Mouse (Mus musculus): Measurements from ENCODE around the gene Gtse1. TPM values are rescaled to one million over a fixed set of nuclear protein-coding genes. Genes with fewer than 3 reads are reported as not detected.

Gtse1 gene
- polyA plus RNA-seq, 2 experiments = 16.7 to 27.2 TPM

GRCm38 (mm10) chr15:85831954-85832590 lies 27.5 kb upstream of the Gtse1 start, which contains the start of gene Ttc38:
TSS of gene Ttc38 (plus strand) at chr15:85832306.
- no peak within 1 kb of the TSS for H3K27ac ChIP-seq (replicated peaks; ENCODE audit: low read depth, low read length)
- H3K4me1 ChIP-seq (ENCODE audit: control insufficient read depth, insufficient read depth, low read length) = peaks cover 8% of the 10 kb centered on the region
- H3K9me3 ChIP-seq (ENCODE audit: control insufficient read depth, low read length) = no peaks in the 10 kb centered on the region
- under 1% methylated on average over 27 of the region's 27 CpGs for WGBS
- peak; percentile 94 for ATAC-seq (ENCODE audit: low FRiP score, low read depth)
- H3K9ac ChIP-seq (ENCODE audit: low read depth, low read length, severe bottlenecking) = peak within 1 kb of the TSS; percentile 52
- no peaks in the 10 kb centered on the region for H3K27me3 ChIP-seq (ENCODE audit: control insufficient read depth, insufficient read depth, low read length)
- DNase-seq (ENCODE audit: low spot score) = peak; percentile 72
- H3K4me2 ChIP-seq (replicated peaks; ENCODE audit: low read depth, low read length, severe bottlenecking) = peak within 1 kb of the TSS; percentile 69
- 0 out of 2 replicates have a peak, but pooled peaks cover 5% of the 10 kb centered on the region for H3K36me3 ChIP-seq (ENCODE audit: control insufficient read depth, insufficient read depth, low read length)
- peak within 1 kb of the TSS; percentile 45 for H3K4me3 ChIP-seq (replicated peaks; ENCODE audit: low read length)
- 0 out of 2 replicates have a peak, but pooled peaks have one; percentile 19 for TF ChIP-seq POLR2A (IDR thresholded peaks at IDR 0.05; ENCODE audit: borderline replicate concordance, extremely low read depth, insufficient read depth, insufficient read length)

GRCm38 (mm10) chr15:85832599-85832998 lies 26.9 kb upstream of the Gtse1 start:
- ATAC-seq (ENCODE audit: low FRiP score, low read depth) (no peak), DNase-seq (ENCODE audit: low spot score) (no peak)
- Histone ChIP-seq H3K27ac (replicated peaks; ENCODE audit: low read depth, low read length) (no peak overlapping the region), H3K9me3 (ENCODE audit: control insufficient read depth, low read length) (no peaks in the 10 kb centered on the region), H3K4me2 (replicated peaks; ENCODE audit: low read depth, low read length, severe bottlenecking) (peak overlapping the region; percentile 69), H3K4me1 (ENCODE audit: control insufficient read depth, insufficient read depth, low read length) (peaks cover 8% of the 10 kb centered on the region), H3K27me3 (ENCODE audit: control insufficient read depth, insufficient read depth, low read length) (no peaks in the 10 kb centered on the region), H3K36me3 (ENCODE audit: control insufficient read depth, insufficient read depth, low read length) (0 out of 2 replicates have a peak, but pooled peaks cover 5% of the 10 kb centered on the region), H3K9ac (ENCODE audit: low read depth, low read length, severe bottlenecking) (peak overlapping the region; percentile 52), H3K4me3 (replicated peaks; ENCODE audit: low read length) (peak overlapping the region; percentile 45)
- 38% methylated on average over 8 of the region's 8 CpGs for whole genome bisulfite sequencing
- no peak for TF ChIP-seq POLR2A (IDR thresholded peaks at IDR 0.05; ENCODE audit: borderline replicate concordance, extremely low read depth, insufficient read depth, insufficient read length)

GRCm38 (mm10) chr15:85835335-85835734 lies 24.2 kb upstream of the Gtse1 start:
- Histone ChIP-seq H3K9me3 (ENCODE audit: control insufficient read depth, low read length) (no peaks in the 10 kb centered on the region), H3K4me2 (replicated peaks; ENCODE audit: low read depth, low read length, severe bottlenecking) (no peak overlapping the region), H3K27me3 (ENCODE audit: control insufficient read depth, insufficient read depth, low read length) (no peaks in the 10 kb centered on the region), H3K27ac (replicated peaks; ENCODE audit: low read depth, low read length) (no peak overlapping the region), H3K36me3 (ENCODE audit: control insufficient read depth, insufficient read depth, low read length) (0 out of 2 replicates have a peak, but pooled peaks cover 5% of the 10 kb centered on the region), H3K4me1 (ENCODE audit: control insufficient read depth, insufficient read depth, low read length) (peaks cover 8% of the 10 kb centered on the region), H3K4me3 (replicated peaks; ENCODE audit: low read length) (no peak overlapping the region), H3K9ac (ENCODE audit: low read depth, low read length, severe bottlenecking) (no peak overlapping the region)
- DNase-seq (ENCODE audit: low spot score) (no peak), ATAC-seq (ENCODE audit: low FRiP score, low read depth) (no peak)
- WGBS = 59% methylated on average over 3 of the region's 3 CpGs
- TF ChIP-seq POLR2A (IDR thresholded peaks at IDR 0.05; ENCODE audit: borderline replicate concordance, extremely low read depth, insufficient read depth, insufficient read length) = no peak

GRCm38 (mm10) chr15:85836887-85837286 lies 22.7 kb upstream of the Gtse1 start:
- Histone ChIP-seq H3K36me3 (ENCODE audit: control insufficient read depth, insufficient read depth, low read length) (0 out of 2 replicates have a peak, but pooled peaks cover 5% of the 10 kb centered on the region), H3K4me3 (replicated peaks; ENCODE audit: low read length) (no peak overlapping the region), H3K4me2 (replicated peaks; ENCODE audit: low read depth, low read length, severe bottlenecking) (no peak overlapping the region), H3K27ac (replicated peaks; ENCODE audit: low read depth, low read length) (no peak overlapping the region), H3K27me3 (ENCODE audit: control insufficient read depth, insufficient read depth, low read length) (no peaks in the 10 kb centered on the region), H3K9me3 (ENCODE audit: control insufficient read depth, low read length) (no peaks in the 10 kb centered on the region), H3K9ac (ENCODE audit: low read depth, low read length, severe bottlenecking) (no peak overlapping the region), H3K4me1 (ENCODE audit: control insufficient read depth, insufficient read depth, low read length) (peaks cover 4% of the 10 kb centered on the region)
- WGBS = 93% methylated on average over 5 of the region's 5 CpGs
- no peak for ATAC-seq (ENCODE audit: low FRiP score, low read depth)
- TF ChIP-seq POLR2A (IDR thresholded peaks at IDR 0.05; ENCODE audit: borderline replicate concordance, extremely low read depth, insufficient read depth, insufficient read length) = no peak
- DNase-seq (ENCODE audit: low spot score) = no peak

GRCm38 (mm10) chr15:85840983-85841382 lies 18.6 kb upstream of the Gtse1 start:
- no peak for ATAC-seq (ENCODE audit: low FRiP score, low read depth)
- WGBS = 33% methylated on average over 6 of the region's 6 CpGs
- 0 out of 2 replicates have a peak, but pooled peaks cover 6% of the 10 kb centered on the region for H3K36me3 ChIP-seq (ENCODE audit: control insufficient read depth, insufficient read depth, low read length)

More at GRCm38 (mm10) chr15:85840983-85841382, 18.6 kb upstream of the Gtse1 start:
- Histone ChIP-seq H3K4me2 (replicated peaks; ENCODE audit: low read depth, low read length, severe bottlenecking) (no peak overlapping the region), H3K27me3 (ENCODE audit: control insufficient read depth, insufficient read depth, low read length) (no peaks in the 10 kb centered on the region), H3K27ac (replicated peaks; ENCODE audit: low read depth, low read length) (no peak overlapping the region), H3K4me1 (ENCODE audit: control insufficient read depth, insufficient read depth, low read length) (no peaks in the 10 kb centered on the region), H3K4me3 (replicated peaks; ENCODE audit: low read length) (no peak overlapping the region), H3K9ac (ENCODE audit: low read depth, low read length, severe bottlenecking) (no peak overlapping the region), H3K9me3 (ENCODE audit: control insufficient read depth, low read length) (no peaks in the 10 kb centered on the region)
- no peak for DNase-seq (ENCODE audit: low spot score)
- no peak for TF ChIP-seq POLR2A (IDR thresholded peaks at IDR 0.05; ENCODE audit: borderline replicate concordance, extremely low read depth, insufficient read depth, insufficient read length)
